Mouse (Mus musculus) right cerebral cortex, postnatal 36 days (tissue): Measurements from ENCODE around the gene Rab4a.
A peak's percentile ranks its signal among the peaks of the same experiment; 100 is the strongest.
"Not testable (repeated sequence)": the region's sequence is repeated elsewhere in the genome, so short reads cannot be mapped to it uniquely, and the experiment has no call there.

Source experiments
- DNase-seq, 2 experiments: peaks; one replicate each; pipeline ENCODE4 v3.0.0; 2022; ENCODE audit warnings: low spot score in 2 of 2, mixed read lengths in 1 of 2

Rab4a gene

DNA sequence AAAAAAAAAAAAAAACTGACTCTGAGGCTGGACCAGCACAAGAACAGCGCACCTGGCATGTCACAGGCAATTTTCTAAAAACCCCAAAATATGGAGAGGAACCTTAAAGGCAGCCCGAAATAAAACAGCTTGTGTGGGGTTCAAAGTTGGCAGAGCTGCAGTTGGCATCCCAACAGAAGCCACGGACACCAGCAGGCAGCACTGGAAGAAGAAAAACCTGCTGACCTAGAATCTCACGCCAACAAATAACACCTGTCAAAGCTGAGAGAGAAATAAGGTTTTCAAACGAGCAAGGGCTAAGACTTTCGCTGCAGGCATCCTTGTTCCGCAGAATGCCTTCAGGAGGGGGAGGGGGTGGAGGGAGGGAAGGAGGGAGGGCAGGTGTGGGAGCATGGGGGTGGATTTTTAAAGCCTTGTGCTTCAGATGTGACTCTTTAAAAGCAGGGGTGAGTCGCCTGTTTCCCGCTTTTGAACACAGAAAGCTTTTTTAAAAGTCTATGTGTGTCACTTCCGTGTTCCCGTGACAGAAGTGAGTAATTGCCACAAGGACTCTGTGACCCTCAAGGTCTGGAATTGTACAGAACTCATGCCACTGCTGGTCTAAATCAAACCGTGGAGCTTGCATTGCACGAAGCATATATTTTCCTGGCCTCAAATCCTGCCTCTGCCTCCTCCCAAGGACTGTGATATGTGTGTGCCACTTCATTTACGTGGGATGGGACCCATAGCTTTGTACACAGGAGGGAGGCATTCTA is 17.2 kb upstream of the Rab4a start:
- DNase-seq = no peak

DNA sequence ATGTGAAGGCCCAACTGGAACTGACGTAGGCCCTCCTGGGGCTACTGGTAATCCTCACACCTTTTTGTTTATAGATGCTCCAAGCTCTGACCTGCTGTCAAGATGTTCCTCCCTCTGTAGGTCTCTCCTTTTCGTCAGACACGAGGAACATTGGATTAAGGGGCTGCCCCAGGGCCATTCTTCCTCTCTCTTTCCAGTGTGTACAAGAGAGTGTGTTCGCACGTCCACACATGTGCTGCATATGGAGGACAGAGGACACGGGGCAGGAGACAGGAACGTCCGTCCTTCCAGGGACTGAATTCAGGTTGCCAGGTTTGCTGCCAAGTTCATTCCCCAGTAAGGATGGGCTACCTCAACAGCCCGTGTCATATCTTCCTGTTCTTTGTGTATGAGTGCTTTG is 16.3 kb upstream of the Rab4a start:
- no peak for DNase-seq

DNA sequence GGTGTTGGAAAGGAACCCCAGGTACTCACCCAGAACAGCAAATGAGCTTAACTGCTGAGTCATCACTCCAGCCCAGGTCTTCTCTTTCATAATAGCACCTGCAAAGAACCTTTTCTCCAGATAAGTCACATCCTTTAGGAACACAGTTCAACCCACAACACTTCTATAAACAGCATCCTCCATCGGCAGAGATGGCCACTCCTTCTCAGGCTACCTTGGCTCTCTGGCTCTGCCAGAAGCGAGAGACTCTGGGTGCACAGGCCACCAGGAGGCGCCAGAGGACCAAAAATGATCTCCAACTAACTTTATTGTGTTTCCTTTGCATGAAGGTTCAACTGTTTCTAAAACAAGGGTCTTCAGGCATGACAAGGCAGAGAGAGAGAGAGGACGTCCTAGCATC is 15.8 kb upstream of the Rab4a start:
- DNase-seq = peak; percentile 77 to 83

DNA sequence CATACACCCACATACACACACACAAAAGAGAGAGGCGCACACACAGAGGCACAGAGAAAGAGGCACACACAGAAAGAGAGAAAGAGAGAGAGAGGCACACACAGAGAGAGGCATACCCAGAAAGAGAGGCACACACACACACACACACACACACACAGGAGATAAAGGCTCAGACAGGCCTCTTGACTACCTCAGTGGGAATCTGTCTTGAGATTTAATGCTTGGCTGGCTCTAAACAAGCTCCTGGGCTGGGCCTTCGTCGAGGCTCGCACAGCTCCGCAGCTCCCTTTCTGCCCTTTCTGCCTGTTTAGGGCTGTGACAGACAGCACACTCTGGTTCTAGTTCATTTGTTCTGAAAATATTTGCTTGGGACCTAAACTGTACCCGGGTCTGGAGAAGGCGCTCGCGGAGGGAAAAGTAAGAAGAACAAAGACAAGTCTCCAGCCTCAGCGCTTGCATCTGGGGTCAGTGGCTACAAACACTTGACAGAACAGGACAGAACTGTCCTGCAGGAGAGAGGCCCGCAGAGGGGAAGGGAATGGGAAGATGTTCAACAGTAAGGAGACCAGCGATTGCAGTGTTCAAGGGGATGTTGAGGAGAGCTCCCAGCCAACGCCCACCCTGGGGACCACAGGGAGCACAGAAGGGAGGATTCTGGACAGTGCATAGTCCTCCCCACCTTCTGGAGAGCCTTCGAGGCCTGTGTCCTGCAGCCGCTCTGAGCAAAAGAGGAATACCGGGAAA is 14.5 kb upstream of the Rab4a start:
- no peak for DNase-seq

DNA sequence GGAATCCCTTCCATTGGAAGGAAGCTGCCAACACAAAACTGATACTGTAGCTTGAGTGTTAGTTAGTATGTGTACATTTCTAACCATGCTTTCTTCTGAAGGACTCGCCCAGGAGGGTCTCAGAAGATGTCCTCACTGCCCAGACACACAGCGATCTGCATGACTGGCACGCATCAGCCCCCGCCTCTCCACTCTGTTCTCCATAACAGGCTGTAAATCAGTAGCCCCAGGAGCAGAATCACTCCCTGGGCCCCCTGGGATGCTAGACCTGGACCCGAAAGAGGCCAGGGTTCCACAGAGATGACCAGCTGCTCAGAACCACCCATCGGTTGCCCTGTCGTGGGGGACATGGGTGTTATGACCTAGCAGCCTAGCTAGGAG is 13.9 kb upstream of the Rab4a start:
- no peak for DNase-seq

DNA sequence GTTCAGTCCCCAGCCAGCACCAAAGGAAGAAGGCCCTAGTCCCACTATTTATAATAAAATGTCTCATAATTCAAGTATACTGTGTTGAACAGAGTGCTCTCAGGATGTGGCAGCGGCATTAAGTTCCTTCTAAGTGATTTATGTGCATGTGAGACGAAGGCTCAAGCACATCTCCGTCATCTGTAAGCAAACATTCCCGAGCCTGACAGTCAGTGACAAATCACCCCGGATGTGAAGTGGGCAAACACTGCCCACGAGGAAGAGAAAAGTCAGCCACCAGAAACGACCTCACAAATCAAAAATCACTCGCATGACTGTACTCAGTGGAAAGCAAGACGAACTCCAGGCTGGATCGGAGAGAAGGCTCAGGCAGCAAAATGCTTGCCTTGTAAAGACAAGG is 11.9 kb upstream of the Rab4a start:
- no peak for DNase-seq

DNA sequence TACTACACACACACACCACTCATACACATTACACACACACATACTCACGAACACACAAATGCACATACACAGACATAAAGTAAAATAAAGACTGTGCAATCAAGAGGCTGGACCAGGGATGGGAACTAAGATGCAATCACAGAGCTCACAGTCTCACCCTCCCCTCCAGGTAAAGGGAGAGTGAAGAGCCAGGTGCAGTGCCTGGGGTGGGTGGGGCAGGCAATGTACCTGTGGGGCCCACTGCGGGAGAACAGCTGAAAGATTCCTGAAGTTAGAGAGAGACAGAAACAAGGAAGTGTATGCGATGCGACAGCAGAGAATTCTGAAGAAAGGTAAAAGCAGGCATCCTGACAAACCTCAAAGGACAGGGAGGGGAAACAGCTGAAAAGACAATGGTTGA is 11.0 kb upstream of the Rab4a start:
- no peak for DNase-seq

DNA sequence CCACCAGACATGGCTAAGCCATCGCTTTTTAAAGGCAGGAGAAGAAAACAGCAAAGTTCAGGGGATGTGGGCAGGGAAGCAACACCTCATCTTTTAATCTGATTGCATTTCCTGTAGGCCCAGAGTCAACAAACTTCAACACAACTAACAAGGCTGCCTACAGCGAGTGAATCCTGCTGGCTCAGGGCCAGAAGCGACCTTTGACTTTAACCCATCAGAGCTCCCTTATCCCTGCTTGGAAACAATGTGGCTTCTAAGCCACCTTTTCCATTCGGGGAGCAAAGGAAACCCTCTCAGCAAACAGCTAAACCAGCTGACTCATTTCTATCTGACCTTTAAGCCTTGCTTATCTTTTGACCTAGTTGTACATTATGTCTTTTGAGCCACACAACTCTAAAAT is 9.0 kb upstream of the Rab4a start:
- no peak for DNase-seq

DNA sequence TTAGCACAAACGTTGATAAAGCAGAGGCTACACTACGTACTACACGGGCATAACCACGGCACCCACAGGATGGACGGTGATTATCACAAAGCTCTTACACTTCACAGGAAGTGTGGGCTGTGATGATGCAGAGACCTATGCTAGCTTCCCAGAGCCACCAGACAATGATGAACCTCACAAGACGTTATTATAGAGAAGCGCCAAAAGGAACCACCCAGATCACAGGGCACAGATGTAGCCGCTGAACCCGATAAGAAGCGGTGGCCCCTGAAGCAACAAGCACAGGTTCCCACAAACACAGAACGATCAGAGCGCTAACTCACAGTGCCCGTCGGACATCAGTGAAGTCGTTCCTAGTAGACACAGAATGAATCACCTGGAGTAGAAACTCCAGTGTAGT is 7.9 kb upstream of the Rab4a start:
- DNase-seq = no peak

DNA sequence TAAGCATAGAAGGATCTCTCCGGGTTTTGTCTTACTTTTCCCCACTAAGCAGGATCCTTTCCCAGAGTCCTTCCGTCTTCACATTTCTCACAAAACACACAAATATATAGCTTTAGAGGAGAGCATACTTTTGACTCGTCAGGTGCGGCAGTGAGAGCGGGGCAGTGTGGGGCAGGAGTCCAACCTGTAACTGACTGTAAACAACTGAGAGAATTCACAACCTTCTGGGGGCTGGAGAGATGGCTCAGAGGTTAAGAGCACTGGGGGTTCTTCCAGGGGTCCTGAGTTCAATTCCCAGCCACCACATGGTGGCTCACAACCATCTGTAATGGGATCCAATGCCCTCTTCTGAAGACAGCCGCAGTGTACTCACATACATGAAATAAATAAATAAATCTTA is 6.4 kb upstream of the Rab4a start:
- no peak for DNase-seq

DNA sequence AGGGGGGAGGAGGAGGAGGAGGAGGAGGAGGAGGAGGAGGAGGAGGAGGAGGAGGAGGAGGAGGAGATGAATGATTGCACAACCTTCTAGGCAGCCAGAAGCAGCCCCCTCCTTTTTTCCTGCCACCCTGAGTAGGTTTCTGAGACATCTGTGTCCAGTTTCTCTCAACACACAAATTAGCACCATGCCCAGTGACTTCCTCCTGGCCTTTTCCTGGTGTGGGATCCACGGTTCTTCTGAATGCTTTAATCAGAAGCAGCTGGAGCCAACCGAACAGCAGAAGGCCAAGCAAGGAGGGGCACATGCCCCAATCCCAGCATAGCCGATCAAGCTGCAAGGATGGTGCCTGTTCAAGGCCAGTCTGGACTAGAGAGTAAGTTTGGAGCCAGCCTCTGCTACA is 5.9 kb upstream of the Rab4a start:
- DNase-seq = no peak

DNA sequence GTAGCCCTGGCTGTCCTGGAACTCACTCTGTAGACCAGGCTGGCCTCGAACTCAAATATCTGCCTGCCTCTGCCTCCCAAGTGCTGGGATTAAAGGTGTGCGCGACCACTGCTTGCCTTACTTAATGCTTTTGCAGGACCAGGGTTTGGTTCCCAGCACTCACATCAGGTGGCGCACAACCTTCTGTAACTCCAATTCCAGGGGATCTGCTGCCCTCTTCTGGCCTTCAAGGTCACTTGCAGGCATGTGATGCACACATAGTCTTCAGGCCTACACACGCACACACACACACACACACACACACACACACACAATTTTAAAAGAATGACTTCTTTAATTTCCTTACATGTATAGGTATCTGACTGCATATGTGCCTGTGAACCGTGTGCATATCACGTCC is 4.9 kb upstream of the Rab4a start:
- no peak for DNase-seq

DNA sequence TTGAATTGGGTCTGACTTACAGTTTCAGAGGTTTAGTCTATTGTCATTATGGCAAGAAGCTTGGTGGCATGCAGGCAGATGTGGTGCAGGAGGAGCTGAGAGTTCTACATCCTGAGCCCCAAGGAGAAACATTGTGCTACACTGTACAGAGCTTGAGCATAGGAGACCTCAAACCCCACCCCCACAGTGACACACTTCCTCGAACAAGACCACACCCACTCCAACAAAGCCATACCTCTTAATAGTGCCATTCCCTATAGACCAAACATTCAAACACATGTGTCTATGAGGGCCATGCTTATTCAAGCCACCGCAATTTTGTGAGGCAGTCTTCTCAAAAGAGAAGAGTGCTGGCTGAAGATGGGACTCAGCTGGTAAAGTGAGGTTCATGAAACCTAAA is 4.2 kb upstream of the Rab4a start:
- DNase-seq = no peak

DNA sequence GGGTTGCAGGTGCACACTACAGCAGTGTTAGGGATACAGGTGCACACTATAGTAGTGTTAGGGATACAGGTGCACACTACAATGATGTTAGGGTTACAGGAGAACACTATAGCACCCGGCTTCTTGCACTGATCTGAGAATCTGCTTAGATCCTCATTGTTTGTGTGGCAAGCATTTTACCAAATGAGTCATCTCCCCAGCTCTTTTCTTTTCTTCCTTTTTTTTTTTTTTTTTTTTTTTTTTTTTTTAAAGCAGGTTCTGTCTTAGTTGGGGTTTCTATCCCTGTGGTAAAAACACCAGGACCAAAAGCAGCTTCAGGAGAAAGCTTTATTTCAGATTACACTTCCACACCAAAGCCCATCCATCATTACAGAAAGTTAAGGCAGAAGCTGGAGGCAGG is 2.1 kb upstream of the Rab4a start:
- no peak for DNase-seq

DNA sequence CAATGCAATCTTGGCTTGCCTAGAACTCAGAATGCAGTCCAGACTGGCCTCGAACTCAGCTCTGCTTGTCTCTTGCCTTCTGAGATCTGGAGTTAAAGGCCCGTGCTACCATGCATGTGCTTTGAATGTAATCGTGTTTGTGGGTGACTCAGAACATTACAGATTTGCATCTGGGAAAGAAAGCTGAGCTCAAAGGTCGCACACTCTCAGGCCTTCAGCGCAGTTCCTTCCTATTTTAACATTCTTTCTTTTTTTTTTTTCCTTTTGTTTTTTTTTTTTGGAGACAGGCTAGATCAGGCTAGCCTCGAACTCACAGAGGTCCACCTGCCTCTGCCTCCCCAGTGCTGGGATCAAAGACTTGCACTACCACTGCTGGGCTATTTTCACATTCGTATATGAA is 1.2 kb upstream of the Rab4a start:
- no peak for DNase-seq

DNA sequence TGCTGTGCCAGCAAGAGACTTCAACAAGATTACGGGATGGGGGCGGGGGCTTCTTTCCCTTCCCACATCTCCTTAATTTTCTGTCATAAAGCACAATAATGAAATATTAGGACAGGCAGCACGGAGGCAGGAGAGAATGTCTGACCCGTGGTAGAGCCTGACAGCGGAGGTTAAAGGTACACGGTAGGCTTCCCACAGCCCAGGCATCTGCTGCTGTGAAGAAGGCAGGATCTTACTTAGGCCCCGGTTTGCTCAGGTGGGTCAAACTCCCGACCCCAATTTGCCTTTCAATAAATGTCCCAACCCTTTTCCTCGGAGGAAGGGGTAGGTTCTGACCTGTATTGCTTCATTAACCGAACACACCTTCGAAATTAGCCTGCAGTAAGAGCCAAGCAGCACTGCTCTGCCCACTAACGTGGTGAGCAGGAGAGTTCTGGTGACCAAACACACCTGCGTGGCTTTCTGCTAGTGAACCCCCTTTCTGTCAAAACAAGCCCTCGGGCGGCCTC is 522 bp upstream of the Rab4a start:
- no peak for DNase-seq

DNA sequence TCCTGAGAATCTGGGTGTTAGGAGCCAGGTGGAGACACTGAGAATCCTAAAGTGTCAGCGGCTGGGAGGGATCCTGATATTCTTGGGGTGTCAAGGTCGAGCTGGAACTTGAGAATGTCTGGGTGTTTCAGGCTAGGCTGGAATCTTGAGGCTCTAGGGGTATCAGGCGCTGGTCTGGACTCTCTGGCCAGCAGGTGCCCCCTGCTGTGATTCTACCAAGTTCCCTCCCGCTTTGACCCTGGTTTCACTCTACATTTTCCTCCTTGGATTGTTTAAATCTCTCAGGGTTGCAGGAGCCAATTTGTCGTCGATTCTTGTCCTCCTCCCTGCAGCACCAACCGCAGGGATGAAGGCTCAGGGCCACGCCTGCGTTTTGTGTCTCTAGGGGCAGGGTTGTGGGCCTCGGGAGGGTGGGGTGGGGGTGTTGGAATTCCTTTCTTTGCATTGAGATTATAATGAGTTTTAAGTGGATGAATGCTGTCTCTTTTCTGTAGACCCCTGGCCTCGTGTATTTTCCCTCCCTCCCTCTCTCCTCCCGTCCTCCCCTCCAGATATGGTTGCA is 670 bp downstream of the Rab4a start:
- no peak for DNase-seq

DNA sequence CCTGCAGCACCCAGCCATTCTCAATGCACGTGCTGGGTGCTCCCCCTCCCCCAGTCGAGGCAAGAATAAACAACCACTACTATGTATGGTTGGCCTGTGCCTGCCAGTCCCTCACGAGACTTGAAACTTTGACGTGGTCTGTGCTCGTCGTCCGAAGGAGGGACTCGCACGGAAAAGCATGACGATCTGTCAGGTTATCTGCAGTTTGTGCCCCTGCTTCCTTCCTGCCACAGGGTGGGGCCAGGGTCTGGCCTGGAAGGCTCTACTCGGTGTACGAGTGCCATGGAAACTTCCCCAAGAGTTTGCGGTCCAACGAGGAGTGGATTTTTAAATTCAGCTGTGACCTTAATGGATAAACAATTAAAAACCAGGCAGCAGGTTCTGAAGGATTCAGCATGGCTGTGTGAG is 1.2 kb downstream of the Rab4a start:
- DNase-seq = no peak

DNA sequence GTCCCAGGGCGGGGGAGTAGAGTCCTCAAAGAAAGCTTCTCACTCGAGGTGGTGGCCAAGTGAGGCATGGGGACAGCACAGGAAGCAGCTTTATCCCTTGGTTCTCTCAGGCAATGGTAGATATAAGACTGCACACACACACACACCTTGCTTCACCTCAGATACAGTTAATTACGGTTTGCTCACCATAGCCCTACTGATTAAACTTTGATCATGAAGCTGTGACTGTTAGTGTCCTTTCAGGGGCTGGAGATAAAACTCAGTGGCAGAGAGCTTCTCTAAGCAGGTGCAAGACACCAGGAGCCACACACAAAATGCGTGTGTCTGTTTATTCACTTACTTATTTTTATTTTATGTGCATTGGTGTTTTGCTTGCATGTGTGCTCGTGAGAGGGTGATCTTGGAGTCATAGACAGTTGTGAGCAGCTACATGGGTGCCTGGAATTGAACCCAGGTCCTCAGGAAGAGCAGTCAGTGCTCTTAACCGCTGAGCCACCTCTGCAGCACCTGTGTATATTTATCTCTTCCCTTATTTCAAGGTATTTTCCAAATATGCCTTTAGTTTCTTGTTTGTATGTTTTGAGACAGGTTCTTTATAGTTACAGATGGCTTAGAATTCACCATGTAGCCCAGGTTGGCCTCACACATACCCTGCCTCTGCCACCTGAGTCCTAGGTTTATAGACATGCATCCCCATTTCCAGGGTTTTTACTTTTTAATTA is 2.2 kb downstream of the Rab4a start:
- no peak for DNase-seq

DNA sequence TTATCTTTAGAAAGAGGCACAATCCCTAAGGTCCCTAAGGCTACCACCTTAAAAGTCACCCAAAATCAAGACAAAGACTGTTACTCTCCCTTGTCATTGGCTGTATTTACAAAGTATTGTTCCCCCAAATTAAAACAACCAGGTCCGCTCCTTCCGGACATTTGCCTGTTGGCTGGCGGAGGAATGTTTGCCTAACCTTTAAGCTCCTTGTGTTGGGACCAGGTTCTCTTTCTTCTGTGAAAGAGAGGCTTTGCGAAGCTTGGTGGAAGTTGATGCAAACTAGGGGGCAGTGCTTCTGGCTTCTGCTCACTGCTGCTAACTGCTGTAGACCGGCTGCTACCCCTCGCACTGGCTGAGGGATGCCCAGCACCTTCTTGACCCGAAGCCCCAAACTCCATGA is 2.9 kb downstream of the Rab4a start:
- no peak for DNase-seq

DNA sequence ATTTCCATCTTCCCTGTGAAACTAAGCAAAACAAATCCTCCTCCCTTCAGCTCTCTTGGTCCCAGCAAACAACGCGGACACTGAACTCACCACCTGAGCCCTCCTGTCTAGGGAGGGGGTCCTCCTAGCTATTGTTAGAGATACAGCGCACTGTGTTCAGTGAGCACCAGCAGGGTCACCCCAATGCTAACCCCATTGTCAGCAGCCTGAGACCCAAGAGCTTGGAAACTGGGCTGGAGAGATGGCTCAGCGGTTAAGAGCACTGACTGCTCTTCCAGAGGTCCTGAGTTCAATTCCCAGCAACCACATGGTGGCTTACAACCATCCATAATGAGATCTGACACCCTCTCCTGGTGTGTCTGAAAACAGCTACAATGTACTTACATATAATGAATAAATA is 3.6 kb downstream of the Rab4a start:
- not testable (repeated sequence) for DNase-seq

DNA sequence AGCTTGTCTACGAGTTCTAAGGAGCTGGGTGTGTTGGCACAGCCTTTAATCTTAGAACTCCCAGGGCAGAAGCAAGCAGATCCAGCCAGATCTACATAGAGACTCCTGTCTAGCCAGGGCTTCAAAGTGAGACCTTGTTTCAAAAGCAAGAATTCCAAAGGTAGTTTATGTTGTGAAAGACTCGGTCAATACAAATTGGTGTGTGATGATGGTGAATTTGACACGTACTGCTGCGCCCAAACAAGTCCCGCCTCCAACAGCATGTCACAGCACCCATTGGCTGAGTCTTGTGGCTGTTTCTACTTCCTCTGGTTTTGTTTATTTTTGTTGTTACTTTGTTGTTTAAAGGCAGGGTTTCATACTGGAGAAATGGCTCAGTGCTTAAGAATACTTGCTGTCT is 6.4 kb downstream of the Rab4a start:
- no peak for DNase-seq
